Mouse (Mus musculus): ENCODE data around the gene Ccnq.
"Not testable (repeated sequence)": the region's sequence is repeated elsewhere in the genome, so short reads cannot be mapped to it uniquely, and the experiment has no call there.

Ccnq gene

DNA sequence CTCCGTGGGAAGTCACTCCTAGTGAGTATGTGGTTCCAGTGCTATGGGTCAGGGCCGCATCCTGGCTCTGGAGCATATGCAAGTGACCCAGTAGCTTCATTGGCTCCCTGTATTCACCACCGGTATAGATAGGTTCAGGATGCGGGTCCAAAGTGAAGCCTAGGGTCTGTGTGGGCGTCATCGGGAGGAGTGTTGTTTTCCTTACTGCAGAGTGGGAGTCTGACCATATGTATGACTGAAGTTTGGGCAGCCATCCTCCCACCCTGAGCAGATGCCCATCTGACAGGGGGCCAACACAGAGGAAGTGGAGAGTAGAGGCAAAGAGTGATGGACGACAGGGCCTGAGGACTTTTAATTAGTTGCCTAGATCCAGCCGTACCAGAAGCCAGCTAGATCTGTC, 12.8 kb upstream of the Ccnq start:
- intact Hi-C loops (cut with DNase I), result no loop called here

DNA sequence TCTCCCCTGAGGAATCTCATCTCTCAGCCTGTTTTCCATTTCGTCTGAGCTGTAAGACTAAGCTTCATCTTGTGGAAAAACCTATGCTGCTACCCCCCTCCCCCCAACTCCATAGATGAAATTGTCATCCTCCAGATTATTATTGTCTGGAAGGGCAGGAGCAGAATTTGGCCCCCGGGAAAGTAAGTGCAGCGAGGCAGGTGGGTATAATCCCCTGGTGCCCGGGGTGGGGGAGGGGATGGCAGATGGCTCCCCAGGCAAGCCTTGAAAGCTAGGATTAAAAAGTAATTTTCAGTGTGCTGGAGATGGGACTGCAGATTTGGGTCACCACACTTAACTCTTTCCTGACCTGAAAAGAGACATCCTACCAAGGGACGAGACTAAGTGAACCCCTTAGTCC, 10.7 kb upstream of the Ccnq start:
- intact Hi-C loops (cut with DNase I), result no loop called here

DNA sequence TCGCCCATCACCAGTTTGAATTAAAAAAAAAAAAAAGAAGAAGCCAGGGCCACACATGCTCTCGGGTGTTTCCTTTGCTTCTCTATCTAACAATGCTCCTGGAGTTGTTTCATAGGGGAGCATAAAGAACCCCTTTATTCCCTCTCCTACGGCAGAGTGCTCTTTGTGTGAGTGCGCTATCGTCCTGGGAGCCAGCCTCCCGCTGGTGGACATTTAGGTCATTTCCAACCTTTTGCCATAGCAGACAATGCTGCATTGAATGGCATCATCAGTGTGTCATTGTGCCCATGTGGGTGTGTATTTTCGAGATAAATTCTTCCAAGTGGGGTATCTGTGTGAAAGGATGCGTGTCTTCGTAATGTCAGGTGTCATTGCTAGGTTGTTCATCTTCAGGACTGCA, 9.6 kb upstream of the Ccnq start:
- intact Hi-C loops (cut with DNase I), result no loop called here

DNA sequence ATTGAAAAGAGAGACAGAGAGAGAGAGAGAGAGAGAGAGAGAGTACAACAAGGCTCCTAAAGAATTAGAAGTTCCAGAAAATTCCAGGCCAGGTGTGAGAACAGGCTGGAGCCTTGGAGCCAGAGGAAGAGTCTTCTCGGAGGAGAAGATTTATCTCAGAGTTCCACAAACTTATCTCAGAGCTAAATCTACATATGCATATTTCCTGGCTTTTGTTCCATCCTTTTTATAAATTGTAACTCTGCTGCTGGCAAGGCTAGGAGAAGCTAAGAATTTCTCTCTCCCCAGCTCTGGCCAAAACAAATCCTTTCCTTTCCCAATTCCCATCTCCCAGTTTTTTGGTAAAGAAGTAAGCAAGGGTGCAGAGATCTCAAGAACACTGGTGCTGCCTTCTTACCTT, 3.8 kb upstream of the Ccnq start:
- intact Hi-C loops (cut with DNase I), result no loop called here

DNA sequence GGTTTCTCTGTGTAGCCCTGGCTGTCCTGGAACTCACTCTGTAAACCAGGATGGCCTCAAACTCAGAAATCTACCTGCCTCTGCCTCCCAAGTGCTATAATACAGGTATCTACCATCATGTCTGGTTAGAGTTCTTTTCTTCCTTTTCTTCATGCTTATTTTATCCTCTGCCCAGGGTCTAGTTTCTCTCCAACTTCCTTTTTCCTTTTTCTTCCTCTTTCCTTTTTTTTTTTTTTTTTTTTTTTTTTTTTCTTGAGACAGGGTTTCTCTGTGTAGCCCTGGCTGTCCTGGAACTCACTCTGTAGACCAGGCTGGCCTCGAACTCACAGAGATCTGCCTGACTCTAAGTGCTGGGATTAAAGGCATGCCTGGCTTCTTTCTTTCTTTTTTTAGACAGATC, 2.6 kb upstream of the Ccnq start:
- intact Hi-C loops (cut with DNase I), result not testable (repeated sequence)

DNA sequence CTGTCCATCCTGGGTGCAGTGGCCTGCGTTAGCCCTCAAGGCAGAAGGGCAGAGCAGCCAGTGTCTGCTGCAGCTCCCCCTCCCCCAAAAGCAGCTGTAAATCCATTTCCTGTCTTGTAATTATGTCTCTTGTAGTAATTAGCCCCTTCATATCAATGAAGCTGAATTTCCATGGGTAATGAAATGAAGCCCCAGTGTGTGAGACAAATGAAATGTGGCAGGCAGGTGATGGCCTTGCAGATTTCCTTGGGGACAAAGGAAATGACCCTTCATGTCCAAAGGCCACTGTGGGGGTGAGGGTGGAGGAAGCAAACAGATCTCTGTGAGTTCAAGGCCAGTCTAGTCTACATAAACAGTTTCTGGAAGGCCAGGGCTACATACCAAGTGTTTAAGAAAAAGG, 1.7 kb upstream of the Ccnq start:
- intact Hi-C loops (cut with DNase I), result no loop called here

DNA sequence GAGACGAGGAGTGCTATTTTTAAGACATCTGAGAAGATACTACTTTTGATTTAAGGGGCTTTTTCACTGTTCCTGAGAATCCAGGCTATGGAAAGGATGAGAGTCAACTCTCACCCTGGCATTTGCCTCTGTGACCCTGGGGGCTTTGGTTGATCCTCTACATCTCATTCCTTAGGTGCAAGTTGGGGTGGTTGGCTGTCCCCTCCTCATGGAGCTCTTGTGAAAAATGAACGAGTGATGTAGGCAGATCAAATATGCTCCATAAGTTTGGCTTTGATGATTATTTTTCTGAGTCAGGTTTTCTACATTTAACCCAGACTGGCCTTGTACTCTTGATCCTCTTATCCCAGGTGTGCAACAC, 294 bp upstream of the Ccnq start:
- intact Hi-C loops (cut with DNase I), result no loop called here

DNA sequence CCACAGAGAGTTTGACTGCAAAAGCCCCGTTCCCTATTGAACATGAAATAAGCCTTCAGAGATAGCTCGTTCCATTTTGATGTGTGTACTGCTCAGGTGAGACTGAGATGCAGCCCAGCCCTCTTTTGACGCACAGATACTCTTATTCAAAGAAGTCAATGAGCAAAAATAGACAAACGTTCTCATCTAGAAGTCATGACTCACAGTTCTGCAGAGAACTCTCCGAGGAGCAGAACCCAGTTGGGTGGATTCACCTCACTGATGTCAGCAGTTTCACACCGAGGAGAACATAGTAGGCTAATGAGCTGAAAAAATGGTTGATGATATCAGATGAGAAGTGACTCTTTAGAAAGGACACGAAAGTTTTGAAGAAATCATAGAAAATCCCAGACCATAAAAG, 5.3 kb downstream of the Ccnq start:
- intact Hi-C loops (cut with DNase I), result no loop called here

DNA sequence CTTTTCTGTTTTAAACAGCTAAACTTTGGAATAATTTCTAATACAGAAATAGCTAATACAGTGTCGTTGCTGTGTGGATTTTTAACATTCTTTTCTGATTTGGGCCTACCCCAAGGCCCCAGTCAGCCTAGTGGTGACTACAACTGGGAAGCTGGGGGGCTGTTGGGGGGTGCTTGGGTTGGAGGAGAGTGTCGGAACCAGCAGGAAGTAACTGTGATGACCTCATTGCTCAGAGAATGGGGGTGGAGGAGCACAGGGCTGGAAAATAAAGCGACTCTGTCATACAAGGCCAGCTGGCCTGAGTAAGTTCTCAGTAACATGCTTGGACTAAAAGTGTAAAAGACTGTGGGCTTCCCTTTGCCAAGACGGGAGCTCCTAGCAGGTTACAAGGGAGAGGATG, 6.1 kb downstream of the Ccnq start:
- intact Hi-C loops (cut with DNase I), result no loop called here

DNA sequence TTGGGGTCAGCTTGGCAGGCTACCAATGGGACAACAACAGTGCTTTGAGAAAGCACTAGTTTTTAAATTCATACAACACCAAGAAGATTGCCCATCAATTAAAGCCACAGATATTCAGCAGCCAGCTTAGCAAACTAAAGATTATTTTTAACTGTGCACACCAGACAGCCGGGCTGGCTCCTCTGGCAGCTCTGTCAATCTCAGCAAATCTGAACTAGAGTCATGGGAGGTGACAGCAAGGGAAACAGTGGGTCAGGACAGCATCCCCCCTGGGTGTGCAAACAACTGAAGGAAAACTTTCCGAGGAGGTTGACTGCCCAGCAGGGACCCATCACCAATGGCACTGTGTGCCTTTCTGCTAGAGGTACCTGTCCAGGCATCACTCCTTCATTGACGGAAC, 9.1 kb downstream of the Ccnq start:
- intact Hi-C loops (cut with DNase I), result no loop called here

DNA sequence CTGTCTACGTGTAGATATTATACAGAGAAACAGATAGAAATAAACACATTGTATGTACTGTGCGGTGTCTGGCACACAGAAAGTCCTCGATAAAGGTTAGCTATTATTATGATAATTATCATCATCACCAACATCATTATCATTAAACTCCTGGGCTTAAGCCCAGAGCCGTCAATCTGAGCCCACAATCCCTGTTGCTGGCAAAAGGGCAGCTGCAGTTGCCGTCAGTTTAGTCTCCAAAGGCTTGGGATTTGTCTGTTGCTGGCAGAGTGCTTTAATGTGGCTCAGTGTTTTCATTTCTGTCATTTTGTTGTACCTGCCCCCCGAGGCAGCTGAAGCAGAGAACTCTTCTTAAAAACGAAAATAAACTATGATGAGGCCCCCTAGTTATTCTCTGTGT, 9.6 kb downstream of the Ccnq start:
- intact Hi-C loops (cut with DNase I), result no loop called here

DNA sequence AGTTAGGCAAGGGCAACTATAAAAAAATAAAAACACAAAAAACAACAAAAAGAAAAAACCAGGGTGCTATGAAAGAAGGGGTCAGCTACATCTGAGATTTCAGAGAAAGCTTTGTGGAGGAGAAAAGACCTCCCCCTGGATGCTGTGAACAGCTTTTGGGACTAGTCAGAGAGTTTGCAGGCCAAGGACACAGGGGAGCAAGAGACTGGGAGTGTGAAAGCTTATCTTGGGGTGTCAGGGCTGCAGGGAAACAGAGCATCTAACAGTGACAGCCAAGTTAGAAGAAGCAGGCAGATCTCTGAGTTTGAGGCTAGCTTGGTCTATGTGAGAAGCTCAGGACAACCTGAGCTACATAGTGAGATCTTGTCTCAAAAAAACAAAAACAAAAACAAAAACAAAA, 12.2 kb downstream of the Ccnq start:
- intact Hi-C loops (cut with DNase I), result no loop called here

DNA sequence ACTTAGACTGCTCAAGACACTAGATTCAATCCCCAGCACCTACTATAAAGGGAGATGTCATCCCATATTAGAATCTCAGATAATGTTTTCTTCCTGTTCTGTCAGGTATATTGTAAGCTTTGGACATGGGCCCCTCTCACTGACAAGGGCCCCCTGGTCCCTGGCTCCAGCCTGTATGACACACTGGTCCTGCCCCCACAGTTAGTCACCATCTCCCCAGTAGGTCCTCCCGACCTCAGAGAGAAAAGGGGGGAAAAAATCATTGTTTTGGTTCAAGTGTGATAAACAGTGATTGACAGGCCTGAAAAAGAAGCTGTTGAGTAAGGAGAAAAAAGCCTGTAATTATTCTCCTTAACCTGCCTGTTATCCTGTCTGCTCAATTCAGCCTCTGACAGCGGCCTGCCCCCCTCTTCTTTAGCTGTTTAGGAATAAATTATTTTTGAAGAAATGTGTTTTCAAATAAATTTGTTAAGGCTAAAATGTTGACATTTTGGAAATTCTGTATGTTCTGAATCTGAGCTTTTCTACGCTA, 14.6 kb downstream of the Ccnq start:
- intact Hi-C loops (cut with DNase I), result no loop called here

DNA sequence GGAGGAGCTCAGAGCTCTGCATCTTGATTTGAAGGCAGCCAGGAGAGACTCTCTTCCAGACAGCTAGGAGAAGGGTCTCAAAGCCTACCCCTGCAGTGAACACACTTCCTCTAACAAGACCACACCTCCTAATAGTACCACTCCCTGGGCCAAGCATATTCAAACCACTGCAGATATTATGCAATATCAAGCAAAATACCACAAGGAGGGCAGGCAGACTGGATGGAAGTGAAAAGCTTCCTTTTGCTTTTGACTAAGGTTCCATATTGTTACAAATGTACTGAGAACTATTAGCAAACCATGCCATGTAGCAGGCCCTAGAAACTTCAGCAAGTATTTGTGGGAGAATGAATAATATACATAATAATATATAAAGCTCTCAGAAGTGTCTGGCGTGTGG, 16.4 kb downstream of the Ccnq start:
- intact Hi-C loops (cut with DNase I), result no loop called here

DNA sequence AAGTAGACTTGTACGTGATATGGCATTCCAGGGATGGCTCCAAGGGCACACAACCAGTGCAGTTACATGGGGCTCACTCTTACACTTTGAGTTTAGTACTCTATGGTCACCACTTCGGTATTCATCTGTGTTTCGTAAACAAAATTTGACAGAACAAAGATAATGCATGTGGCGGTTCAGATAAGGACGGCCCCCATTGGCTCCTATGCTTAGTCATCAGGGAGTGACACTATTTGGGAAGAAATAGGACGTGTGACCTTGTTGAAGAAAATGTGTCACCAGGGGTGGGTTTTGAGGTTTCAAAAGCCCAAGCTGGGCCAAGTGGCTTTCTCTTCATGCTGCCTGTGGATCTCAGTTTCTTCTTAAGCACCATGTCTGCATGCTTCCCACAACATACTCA, 18.9 kb downstream of the Ccnq start:
- intact Hi-C loops (cut with DNase I), result no loop called here

DNA sequence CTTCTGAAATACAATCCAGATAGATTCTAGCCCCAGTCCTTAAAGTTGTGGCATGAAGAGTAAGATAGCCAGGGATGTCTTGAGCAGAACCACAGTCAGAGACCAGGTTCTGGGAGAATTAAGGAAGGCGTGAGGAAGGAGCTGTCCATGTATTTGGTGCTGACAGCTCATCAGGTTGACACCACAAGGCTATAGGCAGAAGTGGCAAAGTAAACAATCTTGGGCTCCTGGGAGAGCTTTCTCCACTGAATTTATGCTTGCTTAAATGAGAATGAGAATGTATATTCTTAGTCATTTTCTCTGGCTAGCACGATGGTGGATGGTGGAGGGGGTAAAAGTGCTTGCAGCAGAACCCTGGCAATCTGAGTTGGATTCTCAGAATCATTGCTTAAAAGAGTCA, 20.6 kb downstream of the Ccnq start:
- intact Hi-C loops (cut with DNase I), result no loop called here

DNA sequence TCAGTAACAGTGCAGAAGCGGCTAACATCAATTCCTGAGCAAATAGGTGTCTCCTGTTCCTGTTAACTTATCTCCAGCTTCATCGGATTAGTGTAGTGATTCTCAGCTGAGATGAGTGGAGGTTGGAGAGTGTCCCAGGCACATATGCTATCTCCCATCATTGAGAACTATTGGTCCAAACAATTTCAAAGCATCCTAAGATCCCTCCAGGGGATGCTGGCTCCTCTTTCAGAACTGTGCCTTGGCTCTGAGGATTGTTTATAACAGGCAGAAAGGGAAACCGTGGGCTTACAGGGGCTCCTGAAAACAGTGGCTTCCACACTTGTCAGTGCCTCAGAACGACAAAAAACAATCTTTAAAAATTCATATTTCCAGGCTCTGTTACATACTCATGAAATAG, 23.5 kb downstream of the Ccnq start:
- intact Hi-C loops (cut with DNase I), result no loop called here

DNA sequence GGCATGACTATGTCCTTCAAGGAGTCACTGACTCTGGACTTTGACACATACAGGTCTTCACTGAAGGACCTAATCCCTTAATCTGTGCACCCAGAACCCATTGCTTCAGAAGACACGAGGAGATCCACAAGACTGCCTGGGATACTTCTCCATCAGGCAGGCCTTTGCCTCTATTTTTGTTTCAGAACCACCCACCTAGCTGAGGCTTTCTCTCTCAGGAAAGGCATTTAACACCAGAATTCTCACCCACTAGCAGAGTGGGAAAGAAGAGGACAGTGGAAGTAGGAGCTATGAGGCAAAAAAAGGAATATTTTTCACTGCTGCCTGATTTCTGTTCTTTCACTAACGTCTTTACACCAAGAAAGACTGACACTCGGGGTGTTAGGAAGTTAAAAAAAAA, 25.2 kb downstream of the Ccnq start:
- intact Hi-C loops (cut with DNase I), result no loop called here

DNA sequence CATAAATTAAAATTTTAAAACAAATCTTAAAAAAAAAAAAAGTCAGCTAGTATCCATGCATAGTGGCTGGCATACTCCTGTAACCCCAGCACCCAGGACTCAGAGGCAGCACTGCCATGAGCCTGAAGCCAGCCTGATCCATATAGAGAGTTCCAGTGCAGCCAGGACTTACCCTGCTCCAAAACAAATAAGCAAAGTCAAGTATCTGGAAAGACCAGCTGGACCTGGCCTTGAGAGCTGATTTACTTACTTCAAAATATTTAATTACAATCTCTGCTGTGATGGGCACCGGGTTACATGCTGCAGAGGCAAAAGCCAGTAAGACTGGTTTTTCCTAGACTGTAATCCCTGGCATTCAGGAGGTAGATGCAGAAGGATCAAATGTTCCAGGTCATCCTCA, 26.7 kb downstream of the Ccnq start:
- intact Hi-C loops (cut with DNase I), result no loop called here

DNA sequence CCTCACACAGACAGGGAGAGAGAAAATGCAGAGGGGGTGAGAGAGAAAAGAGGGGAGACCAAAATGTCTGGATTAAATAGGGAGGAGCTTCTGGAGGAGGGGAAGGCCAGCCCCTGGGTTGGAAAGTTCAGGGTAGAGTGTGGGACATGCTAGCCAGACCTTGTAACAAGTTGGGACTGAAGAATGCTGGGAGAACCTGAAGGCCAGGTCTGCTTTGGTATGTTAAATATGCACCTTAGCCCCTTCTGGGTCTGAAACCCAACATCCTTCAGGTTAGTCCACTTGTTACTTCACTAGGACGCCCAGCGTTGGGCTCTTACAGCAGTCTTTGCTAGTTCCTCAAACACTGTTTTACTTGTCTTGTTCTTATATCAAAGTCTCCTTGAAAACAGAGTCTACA, 30.1 kb downstream of the Ccnq start:
- intact Hi-C loops (cut with DNase I), result no loop called here

DNA sequence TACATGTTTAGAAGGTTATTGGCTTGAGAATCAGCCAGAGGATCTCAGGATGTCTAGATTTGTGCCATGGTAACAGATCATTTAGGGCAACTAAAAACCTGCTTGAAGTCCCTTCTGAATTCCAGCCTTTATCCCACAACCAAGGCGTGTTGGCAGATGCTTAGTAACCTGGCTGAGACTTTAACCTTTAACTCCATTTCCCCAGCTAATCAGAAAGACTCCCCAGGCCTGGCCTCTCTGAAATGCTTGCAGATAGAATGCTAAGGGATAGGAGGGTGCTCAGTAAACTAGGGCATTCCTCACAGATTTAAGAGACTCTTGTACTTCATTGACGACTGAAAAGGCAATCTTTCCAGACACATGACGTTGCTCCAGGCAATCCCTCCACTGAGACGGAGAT, 33.9 kb downstream of the Ccnq start:
- intact Hi-C loops (cut with DNase I), result no loop called here

DNA sequence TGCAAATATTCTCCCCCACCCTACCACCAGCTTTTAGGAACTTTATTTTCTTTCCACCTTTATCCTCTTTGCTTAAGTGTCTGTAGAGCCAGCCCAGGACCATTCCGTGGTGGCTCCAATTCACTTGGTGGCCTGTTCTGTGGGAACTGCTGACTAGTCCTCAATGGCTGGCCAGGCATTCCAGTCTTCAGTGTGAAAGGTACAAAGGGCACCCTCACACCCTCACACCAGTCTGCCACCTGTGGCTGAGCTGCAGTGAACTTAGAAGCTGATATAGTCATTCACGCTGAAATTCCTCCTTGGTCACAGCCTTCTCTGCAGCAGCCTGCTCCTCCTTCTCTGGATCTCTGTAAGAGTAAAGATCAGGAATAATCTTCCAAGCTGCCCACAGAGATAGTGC, 42.9 kb downstream of the Ccnq start:
- intact Hi-C loops (cut with DNase I), result no loop called here

DNA sequence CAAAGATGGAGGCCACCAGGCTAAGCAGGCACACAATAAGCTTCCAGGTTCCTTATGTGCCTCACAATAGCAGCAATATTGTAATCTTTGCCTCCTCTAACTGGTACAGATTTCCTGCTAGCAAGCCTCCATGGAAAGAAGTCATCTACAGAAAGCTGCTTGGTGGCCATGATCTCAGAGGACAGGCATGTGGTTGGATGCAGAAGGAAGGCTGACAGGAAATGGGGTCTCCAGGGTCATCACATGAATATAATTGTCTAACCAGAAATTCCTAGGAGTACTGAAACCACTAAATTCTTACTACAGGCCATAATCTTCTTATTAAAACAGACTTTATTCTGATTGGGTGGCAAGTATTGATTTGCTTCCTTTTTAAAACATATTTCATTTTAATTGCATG, 45.5 kb downstream of the Ccnq start:
- intact Hi-C loops (cut with DNase I), result no loop called here

DNA sequence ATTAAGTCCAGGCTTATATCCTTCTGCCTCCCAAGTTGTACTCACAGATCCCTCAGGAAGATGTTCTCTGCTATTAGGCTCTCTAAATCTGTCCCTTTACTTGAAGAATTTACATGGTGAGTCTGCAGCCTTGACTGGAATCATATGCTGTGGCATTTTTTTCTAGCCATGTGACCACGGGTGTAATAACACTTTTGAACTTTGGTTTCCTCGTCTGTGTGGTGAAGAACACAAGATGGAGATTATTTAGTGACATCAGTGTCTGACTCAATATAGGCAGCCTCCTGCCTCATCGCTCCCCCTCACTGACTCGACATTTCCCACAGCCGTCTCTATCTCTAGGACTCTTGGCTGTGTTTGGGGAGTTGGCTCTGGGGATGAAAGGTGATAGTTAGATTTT, 48.4 kb downstream of the Ccnq start:
- intact Hi-C loops (cut with DNase I), result no loop called here

DNA sequence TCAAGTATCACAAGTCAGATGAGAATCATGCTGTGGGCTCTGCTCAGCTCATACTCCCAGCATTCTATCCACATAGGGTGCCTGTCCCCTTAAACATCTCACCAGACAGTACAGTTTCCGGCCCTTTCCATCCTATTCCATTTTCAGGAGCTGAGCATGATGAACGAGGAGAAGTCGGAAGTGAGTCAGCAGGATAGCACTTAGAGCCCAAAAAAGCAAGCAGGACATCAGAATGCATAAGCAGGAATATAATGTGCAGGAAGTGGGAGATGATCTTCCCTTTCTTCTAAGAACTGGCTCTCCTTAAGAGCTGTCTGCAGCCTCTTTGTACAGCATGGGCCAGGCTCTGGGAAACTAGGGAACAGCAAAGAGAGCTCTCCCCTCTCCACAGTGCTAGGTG, 49.2 kb downstream of the Ccnq start:
- intact Hi-C loops (cut with DNase I), result no loop called here

Measured in adrenal gland (tissue).